Mouse (Mus musculus) erythroid progenitor cell, adult 5-6 weeks (primary cell): Measurements from ENCODE around the gene Spatc1l. TPM values are rescaled to one million over a fixed set of nuclear protein-coding genes. Genes with fewer than 3 reads are reported as not detected.

ENCODE experiments used
- ATAC-seq: replicated peaks from 2 replicates; pipeline ENCODE4 v1.8.0; 2016; ENCODE audit warnings: moderate number of reproducible peaks, mild to moderate bottlenecking, moderate TSS enrichment, inconsistent platforms; ENCODE audit not compliant: poor library complexity, low FRiP score, severe bottlenecking
- total RNA-seq, 2 experiments: library from RNA; stranded (forward) in 1 of 2; stranded (reverse) in 1 of 2; fragments of 150-400 nt in 1 of 2; fragments of 186-747, 209-891 nt in 1 of 2; gene quantifications; 2 replicates each; pipeline versions ENCODE4 v1.2.3 to v1.2.4; 2015 to 2017; ENCODE audit warnings: low replicate concordance in 2 of 2

Gene Spatc1l
- total RNA-seq (2015; ENCODE audit: low replicate concordance) (not detected in 2 replicates), total RNA-seq (2017; ENCODE audit: low replicate concordance) (not detected in 2 replicates)

GRCm38 (mm10) chr10:76561972-76562371, at the start of gene Spatc1l:
TSS of gene Spatc1l (plus strand) at chr10:76562272.
- ATAC-seq, result no peak

- ATAC-seq, result peak; percentile 83
Measured at GRCm38 (mm10) chr10:76512965-76513583, 49.0 kb upstream of the Spatc1l start.

- ATAC-seq, result no peak
Measured at GRCm38 (mm10) chr10:76530922-76531321, 31.1 kb upstream of the Spatc1l start.

GRCm38 (mm10) chr10:76531375-76531774, 30.7 kb upstream of the Spatc1l start, which contains the start of gene Lss:
TSS of gene Lss (plus strand) at chr10:76531588.
- ATAC-seq, result peak; percentile 97

GRCm38 (mm10) chr10:76531828-76532227, 30.2 kb upstream of the Spatc1l start:
- no peak for ATAC-seq

- no peak for ATAC-seq
Measured at GRCm38 (mm10) chr10:76535526-76535925, 26.5 kb upstream of the Spatc1l start.

- no peak for ATAC-seq
Measured at GRCm38 (mm10) chr10:76537619-76538018, 24.5 kb upstream of the Spatc1l start.

GRCm38 (mm10) chr10:76541336-76542085, 20.6 kb upstream of the Spatc1l start:
- ATAC-seq, result no peak

- no peak for ATAC-seq
Measured at GRCm38 (mm10) chr10:76542636-76543375, 19.3 kb upstream of the Spatc1l start.

GRCm38 (mm10) chr10:76546566-76546965, 15.5 kb upstream of the Spatc1l start:
- no peak for ATAC-seq

- ATAC-seq, result no peak
Measured at GRCm38 (mm10) chr10:76548218-76548617, 13.9 kb upstream of the Spatc1l start.

- ATAC-seq, result no peak
Measured at GRCm38 (mm10) chr10:76550458-76550857, 11.6 kb upstream of the Spatc1l start.

- no peak for ATAC-seq
Measured at GRCm38 (mm10) chr10:76551556-76551955, 10.5 kb upstream of the Spatc1l start.

GRCm38 (mm10) chr10:76554061-76554460, 8.0 kb upstream of the Spatc1l start:
- no peak for ATAC-seq

GRCm38 (mm10) chr10:76569996-76570685, 8.1 kb downstream of the Spatc1l start:
- no peak for ATAC-seq

- ATAC-seq, result no peak
Measured at GRCm38 (mm10) chr10:76571070-76571469, 9.0 kb downstream of the Spatc1l start.

- ATAC-seq, result no peak
Measured at GRCm38 (mm10) chr10:76572151-76572550, 10.1 kb downstream of the Spatc1l start.

- ATAC-seq, result no peak
Measured at GRCm38 (mm10) chr10:76575374-76575773, 13.3 kb downstream of the Spatc1l start, which contains the start of gene Ftcd. TSS of gene Ftcd (plus strand) at chr10:76575648.

- no peak for ATAC-seq
Measured at GRCm38 (mm10) chr10:76576920-76577319, 14.8 kb downstream of the Spatc1l start.

GRCm38 (mm10) chr10:76584138-76584537, 22.1 kb downstream of the Spatc1l start:
- no peak for ATAC-seq
